Mouse (Mus musculus) naive thymus-derived CD4-positive, alpha-beta T cell, adult 2 months (primary cell): ENCODE measurements at regions not wholly inside any gene's neighbourhood (a gene's known extent, or its start where the extent isn't known, plus 50 kb on each side); places are given as distances from the start of the nearest gene placed in this dataset.
"Not testable (repeated sequence)": the region's sequence is repeated elsewhere in the genome, so short reads cannot be mapped to it uniquely, and the experiment has no call there.

Experiments
- DNase-seq: peaks from one replicate; pipeline ENCODE4 v3.0.0-alpha.2; 2011; ENCODE audit warnings: low read depth

DNA sequence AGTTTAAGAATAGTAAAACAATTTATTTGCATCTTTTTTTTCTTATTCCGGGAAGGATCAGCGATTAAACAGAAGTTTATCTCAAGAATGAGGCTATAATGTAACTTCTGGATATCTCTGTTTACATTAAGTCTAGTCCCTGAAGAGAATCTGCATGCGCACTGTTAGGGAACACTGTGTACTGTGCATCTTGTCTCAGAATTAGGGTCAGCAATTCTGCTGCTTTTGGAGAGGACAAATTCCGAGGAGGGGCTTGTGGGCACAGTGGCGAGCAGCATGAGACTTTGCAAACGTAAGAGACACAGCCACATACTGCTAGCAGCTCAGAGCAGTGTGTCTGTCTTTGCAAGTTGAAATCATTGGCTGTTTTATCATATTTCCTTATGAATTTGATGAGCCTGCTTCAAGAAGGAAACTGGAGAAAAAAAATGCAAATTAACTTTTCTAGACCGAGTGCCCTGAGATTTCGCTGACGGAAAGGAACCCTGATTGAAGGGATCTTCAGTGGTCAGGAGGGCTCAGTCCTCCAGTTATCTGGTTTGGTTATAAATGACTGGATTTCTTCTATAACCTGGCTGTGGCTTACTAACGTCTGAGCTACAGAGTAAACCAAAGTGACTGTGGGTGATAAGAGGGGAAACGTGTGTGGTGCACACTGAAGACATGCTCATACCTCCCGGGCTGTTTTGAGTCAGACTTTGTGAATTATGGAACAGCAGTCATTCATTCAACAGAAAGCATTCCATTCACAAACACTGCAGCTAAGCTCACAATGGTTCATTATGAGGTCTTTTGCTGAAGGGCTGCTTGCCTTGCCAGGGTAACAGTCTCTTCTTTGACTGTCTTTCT is 305.1 kb downstream of the Ets1 start:
- peak; percentile 82 for DNase-seq

GRCm38 (mm10) chr9:32941768-32942030 is 305.7 kb downstream of the Ets1 start:
- no peak for DNase-seq

GRCm38 (mm10) chr9:32947221-32947620 is 311.2 kb downstream of the Ets1 start:
- no peak for DNase-seq

GRCm38 (mm10) chr9:32949036-32949435 is 313.0 kb downstream of the Ets1 start:
- no peak for DNase-seq

- no peak for DNase-seq
These were observed 322.7 kb downstream of the Ets1 start for GRCm38 (mm10) chr9:32958716-32959115.

DNA sequence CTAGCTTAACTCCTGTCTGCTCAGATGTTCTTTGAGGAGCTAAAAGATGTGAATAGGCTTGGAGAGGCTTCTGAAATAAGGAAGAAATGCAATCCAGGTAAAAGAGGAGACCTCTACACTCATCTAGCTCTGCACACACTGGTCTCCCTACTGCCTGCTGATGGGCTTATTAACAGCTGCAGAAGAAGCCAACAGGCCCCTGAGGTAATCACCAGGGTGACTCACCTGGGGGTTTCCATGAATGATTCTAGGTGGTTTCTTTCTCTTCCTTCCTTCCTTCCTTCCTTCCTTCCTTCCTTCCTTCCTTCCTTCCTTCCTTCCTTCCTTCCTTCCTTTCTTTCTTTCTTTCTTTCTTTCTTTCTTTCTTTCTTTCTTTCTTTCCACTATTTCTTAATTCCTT is 323.4 kb downstream of the Ets1 start:
- DNase-seq, result not testable (repeated sequence)

DNA sequence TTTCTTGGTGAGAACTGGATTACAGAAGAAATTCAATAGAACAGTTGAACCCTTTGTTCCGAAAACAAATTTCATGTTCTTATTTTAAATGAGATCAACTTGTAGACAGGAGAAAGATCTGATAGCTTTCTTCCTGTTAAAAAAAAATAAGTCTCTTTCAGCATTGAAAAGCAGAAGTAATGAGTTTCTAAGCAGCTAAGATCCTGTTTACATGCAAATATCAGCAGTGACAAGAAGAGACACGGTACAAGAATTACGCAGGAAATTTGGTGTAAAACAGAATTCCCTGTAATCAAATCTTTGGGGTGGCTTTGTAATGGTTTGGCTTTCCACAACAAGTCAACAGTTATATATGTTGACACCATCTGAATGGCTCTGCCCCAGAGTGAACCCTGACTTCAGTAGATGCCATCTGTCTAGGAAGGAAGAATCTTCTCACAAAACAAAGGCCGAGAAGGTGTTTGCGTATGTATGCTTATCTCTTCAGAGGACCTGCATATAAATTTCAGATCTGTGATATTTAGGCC is 326.7 kb downstream of the Ets1 start:
- peak; percentile 57 for DNase-seq

GRCm38 (mm10) chr9:32968446-32968845 is 332.4 kb downstream of the Ets1 start:
- no peak for DNase-seq

GRCm38 (mm10) chr9:32971421-32971820 is 335.4 kb downstream of the Ets1 start:
- no peak for DNase-seq

GRCm38 (mm10) chr9:32971926-32972325 is 335.9 kb downstream of the Ets1 start:
- no peak for DNase-seq

DNA sequence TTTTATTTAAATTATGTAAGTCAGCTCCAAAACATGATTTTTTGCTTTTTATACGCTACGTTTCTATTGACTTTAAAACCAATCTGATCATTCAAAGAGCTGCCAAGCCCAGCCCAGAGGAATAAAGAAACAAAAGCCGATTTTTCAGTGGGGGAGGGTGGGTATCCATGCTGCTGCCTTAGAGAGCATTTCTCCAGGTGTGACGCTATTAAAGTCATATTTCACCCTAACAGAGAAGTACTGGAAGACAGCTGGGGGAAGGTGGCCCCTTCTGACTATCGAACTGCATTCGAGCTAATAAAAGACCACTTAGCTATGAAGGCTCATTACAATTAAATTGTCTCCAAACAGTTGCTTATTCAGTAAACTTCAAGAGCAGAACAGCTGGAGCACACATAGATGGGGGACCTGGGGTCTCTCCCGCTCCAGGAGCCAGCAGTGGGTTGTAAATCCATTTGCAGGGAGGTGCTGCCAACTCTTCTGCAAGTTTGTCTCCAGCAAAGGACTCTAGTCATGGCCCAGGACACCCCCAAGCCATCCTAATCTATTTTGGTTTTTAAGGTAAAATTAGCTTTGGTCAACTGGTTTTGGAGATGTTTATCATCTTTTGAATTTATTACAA is 336.5 kb downstream of the Ets1 start:
- DNase-seq, result no peak

- DNase-seq, result no peak
These were observed 341.7 kb downstream of the Ets1 start for GRCm38 (mm10) chr9:32977732-32978131.

DNA sequence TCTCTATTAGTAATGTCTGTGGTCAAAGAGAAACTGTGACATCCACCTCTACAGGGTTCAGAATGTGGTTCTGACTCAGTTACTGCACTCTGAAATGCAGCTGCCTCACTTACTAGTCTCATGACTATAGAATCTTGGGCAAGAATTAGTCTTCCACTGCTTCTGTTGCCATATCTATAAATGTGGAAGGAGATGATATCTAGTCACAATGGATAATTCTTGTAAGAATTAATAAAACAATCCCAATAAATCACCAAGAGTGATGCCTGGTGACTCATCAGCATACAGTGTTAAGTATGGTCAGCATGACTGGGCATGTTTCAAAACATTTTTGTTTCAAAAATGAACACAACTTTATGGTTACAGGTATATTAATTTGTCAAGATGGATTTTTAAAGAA is 344.8 kb downstream of the Ets1 start:
- DNase-seq, result no peak

GRCm38 (mm10) chr9:32983182-32983581 is 347.2 kb downstream of the Ets1 start:
- peak; percentile 24 for DNase-seq

GRCm38 (mm10) chr9:32986836-32987673 is 351.0 kb downstream of the Ets1 start:
- no peak for DNase-seq

DNA sequence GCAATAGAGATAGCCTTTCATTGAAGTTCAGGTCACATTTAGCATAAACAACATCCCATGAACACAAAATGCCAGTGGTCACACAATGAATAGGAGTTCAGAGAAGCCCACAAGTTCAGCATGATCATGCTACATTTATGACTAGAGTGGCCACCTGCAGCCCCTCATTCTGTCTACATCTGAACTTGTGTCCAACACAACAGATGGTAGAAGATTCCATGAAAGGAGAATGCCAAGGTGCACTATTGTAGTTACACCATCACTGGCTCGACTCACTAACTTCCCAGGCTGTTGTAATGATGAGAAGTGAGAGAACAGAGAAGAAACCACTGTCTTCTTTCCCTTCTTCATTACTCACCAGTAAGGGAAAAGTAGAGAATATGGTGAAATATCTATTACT is 353.0 kb downstream of the Ets1 start:
- no peak for DNase-seq

DNA sequence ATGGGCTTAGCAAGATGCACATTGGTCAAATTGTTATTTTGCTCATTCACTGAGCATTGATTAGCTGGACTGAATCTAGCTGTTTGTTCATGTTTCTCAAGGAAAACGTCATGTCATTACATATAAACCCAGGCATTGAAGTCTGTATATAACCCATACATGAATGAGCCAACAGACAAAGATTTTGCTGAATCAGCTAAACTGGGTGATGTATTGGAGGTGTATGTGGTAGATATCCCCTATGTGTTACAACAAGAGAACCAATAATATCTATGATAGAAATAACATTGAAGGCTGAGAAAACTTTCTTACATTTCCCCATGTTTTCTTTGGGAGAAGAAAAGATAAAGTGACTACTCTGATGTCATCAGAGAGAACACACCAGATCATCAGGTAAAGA is 362.3 kb downstream of the Ets1 start:
- no peak for DNase-seq

DNA sequence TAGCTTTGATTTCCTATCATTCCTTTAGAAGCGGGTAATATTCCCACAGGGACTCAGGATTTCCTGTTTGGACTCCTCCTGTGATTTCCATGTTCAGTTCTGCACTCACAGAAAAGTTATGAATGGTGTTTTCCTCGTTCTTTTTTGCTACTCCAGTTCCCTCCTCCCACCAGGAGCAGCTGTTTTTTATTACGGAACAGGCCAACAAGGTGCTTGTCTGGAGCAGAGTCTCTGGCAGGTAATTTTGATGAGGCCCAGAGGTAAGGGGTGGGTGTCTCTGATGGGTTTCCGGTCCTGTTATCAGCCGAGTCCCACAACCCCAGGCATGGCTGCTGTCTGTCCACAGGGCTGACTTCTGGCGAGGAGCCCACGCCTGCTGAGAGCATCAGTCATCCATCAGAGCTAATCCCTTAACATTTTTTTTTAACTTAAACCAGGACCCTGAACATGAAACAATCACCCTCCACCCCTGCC is 364.7 kb downstream of the Ets1 start:
- no peak for DNase-seq

- no peak for DNase-seq
These were observed 365.3 kb downstream of the Ets1 start for GRCm38 (mm10) chr9:33001165-33001949.

- DNase-seq, result no peak
These were observed 367.9 kb downstream of the Ets1 start for GRCm38 (mm10) chr9:33003880-33004279.

- DNase-seq, result peak; percentile 45
These were observed 368.5 kb downstream of the Ets1 start for GRCm38 (mm10) chr9:33004536-33004935.
